Mouse (Mus musculus) limb, embryonic 15.5 days (tissue): ENCODE results near the gene Cdk5rap1. TPM values are rescaled to one million over a fixed set of nuclear protein-coding genes. Genes with fewer than 3 reads are reported as not detected.

Experiments
- ATAC-seq: fragments of 200-750 bp; cut with Nextera tagmentation; 2 replicates; pipeline ENCODE4 v1.8.0; 2017; ENCODE audit warnings: low read depth, moderate TSS enrichment; ENCODE audit not compliant: insufficient number of reproducible peaks, low FRiP score, low TSS enrichment
- H3K27ac ChIP-seq: fragments of 300-500 bp; sonication (generic); 2 replicates; pipeline ENCODE4 v1.5.1; 2015; ENCODE audit warnings: moderate library complexity, mild to moderate bottlenecking, inconsistent platforms
- H3K27me3 ChIP-seq: fragments of 300-500 bp; sonication (generic); 2 replicates; pipeline ENCODE4 v1.6.1; 2015; ENCODE audit warnings: inconsistent platforms
- H3K36me3 ChIP-seq: fragments of 300-500 bp; sonication (generic); 2 replicates; pipeline ENCODE4 v1.6.1; 2015; ENCODE audit warnings: inconsistent platforms
- H3K4me1 ChIP-seq: fragments of 300-500 bp; sonication (generic); 2 replicates; pipeline ENCODE4 v1.6.1; 2015; ENCODE audit warnings: inconsistent platforms
- H3K4me2 ChIP-seq: fragments of 300-500 bp; sonication (generic); 2 replicates; pipeline ENCODE4 v1.6.1; 2015; ENCODE audit warnings: mild to moderate bottlenecking, inconsistent platforms
- H3K4me3 ChIP-seq: fragments of 300-500 bp; sonication (generic); 2 replicates; pipeline ENCODE4 v1.5.1; 2015; ENCODE audit warnings: mild to moderate bottlenecking, inconsistent platforms
- H3K9ac ChIP-seq: fragments of 300-500 bp; sonication (generic); 2 replicates; pipeline ENCODE4 v1.6.1; 2015; ENCODE audit warnings: inconsistent platforms
- H3K9me3 ChIP-seq: fragments of 300-500 bp; sonication (generic); 2 replicates; pipeline ENCODE4 v1.6.1; 2016; ENCODE audit warnings: inconsistent platforms
- whole genome bisulfite sequencing: fragments of 180-500 bp; shearing (Covaris S2); methylation state at CpG from one replicate; pipeline ENCODE4 v1.1.7; 2015; 5-methylcytosine and 5-hydroxymethylcytosine counted together
- polyA plus RNA-seq: library from polyadenylated mRNA; unstranded; fragments of >200 nt; fragmentation: Nextera tagmentation; extraction: Ambion mirVana; gene quantifications from 2 replicates; pipeline ENCODE4 v1.2.1, GENCODE M21; 2015

Cdk5rap1 gene
- 15.9 and 18.1 TPM in 2 replicates for polyA plus RNA-seq

DNA sequence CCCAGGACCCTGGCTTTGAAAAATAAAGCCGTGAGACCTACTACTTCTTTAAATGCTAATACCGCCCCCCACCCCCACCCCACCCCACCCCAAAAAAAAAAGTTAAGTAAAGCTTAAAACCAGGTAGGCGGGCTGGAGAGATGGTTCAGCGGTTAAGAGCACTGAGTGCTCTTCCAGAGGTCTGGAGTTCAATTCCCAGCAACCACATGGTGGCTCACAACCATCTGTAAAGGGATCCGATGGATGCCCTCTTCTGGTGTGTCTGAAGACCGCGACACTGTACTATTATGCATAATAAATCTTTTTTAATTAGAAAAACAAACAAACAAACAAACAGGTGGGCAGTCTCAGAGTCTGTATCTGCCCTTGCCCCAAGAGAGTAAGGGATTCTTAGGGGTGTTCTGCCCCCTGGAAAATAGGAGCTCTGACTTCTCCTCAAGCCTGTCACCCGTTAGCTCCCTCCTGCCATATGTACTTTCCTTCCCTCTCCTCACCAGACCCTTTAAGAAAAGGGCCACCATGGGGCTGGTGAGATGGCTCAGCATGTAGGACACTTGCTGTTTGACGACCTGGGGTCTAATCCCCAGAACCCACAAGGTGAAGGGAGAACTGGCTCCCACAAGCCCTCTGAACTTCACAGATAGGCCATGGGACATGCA lies at the start of gene Cdk5rap1:
TSS of gene Cdk5rap1 (minus strand) at position 169 of the 659 bp plus-strand sequence.
- 9% methylated on average over 9 of the region's 9 CpGs for WGBS
- ATAC-seq: no peak

DNA sequence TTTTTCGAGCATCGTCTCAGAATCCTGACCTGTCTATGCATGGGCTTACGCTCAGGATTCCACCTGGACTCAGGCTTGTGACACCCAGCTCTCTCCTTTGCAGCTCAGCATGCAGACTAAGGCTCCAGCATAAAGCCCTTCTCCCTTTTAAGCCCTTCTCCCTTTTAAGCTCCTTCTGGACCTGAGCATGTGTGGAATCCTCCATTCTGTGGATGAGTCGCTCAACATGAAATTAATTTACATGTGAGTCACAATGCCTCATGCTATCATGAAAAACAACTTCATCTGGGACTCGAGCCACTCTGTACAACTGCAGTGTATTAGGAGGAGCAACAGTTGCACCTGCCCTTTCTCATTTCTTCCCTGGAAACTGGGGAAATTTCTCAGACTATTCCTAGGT lies 49.4 kb upstream of the Cdk5rap1 start:
- H3K9me3 ChIP-seq: no peaks in the 10 kb centered on the region
- 70% methylated on average over 5 of the region's 5 CpGs for whole genome bisulfite sequencing
- H3K27ac ChIP-seq: no peak overlapping the region
- H3K36me3 ChIP-seq: no peaks in the 10 kb centered on the region
- H3K4me1 ChIP-seq: peaks cover 23% of the 10 kb centered on the region
- no peak overlapping the region for H3K9ac ChIP-seq
- H3K4me2 ChIP-seq: no peak overlapping the region
- no peaks in the 10 kb centered on the region for H3K27me3 ChIP-seq
- ATAC-seq: no peak
- H3K4me3 ChIP-seq: no peak overlapping the region

More for the DNA sequence above, at the start of gene Cdk5rap1:
- H3K27ac ChIP-seq: peak within 1 kb of the TSS; percentile 93
- peaks cover 16% of the 10 kb centered on the region for H3K36me3 ChIP-seq
- no peaks in the 10 kb centered on the region for H3K27me3 ChIP-seq
- H3K9me3 ChIP-seq: no peaks in the 10 kb centered on the region
- H3K4me2 ChIP-seq: peak within 1 kb of the TSS; percentile 65
- H3K9ac ChIP-seq: peak within 1 kb of the TSS; percentile 94
- peaks cover 5% of the 10 kb centered on the region; the same call in 1 of the 2 replicates for H3K4me1 ChIP-seq
- peak within 1 kb of the TSS; percentile 79 for H3K4me3 ChIP-seq

- WGBS: 47% methylated on average over 7 of the region's 7 CpGs
- Histone ChIP-seq H3K4me1 (peaks cover 17% of the 10 kb centered on the region), H3K4me3 (no peak overlapping the region), H3K36me3 (no peaks in the 10 kb centered on the region), H3K9ac (no peak overlapping the region), H3K27me3 (no peaks in the 10 kb centered on the region), H3K4me2 (no peak overlapping the region), H3K27ac (no peak overlapping the region), H3K9me3 (no peaks in the 10 kb centered on the region)
- 0 out of 2 replicates have a peak, but pooled peaks have one; percentile 44 for ATAC-seq
These were observed 48.3 kb upstream of the Cdk5rap1 start for GRCm38 (mm10) chr2:154420942-154421731.

DNA sequence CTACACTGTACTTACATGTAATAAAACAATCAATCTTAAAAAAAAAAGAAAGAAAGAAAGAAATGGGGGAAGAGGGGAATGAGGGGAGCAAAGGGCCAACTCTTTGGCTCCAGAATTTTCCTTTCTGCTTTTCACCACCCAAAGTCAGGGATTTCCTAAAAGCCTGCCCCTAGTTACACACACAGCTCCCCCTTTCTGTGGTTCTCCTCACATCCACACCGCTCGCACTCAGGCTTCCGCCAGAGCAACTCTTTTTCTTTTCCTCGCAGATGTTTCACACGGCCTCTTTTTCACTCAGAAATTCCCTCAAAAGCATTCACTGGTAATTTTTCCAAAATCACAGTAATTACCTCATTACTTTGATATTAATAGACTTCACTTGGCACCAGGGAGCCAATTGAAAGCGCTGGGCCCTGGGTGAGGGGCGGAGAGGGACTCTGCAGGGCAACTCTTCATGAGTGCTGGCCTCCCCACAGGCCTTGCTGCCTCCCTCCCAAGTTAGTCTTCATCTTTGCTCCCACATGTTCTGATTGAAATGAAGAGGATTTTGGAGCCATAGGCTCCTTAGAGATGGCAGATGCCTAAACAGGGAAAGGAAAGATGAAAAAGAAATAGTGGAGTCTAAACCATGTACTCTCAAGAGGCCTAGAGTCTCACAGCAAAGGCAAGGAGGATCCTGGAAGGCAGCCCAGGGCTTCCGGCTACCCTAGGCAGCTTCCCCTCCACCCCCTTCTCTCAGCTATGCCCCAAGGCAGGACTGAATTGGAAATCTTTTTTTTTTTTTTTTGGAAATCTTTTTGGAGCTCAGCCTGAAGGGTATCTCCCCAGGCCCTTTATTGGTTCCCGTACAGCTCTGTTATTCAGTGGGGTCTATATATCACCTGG lies 47.1 kb upstream of the Cdk5rap1 start:
- WGBS: 57% methylated on average over 9 of the region's 9 CpGs
- Histone ChIP-seq H3K27me3 (no peaks in the 10 kb centered on the region), H3K4me3 (no peak overlapping the region), H3K4me2 (no peak overlapping the region), H3K9me3 (no peaks in the 10 kb centered on the region), H3K36me3 (no peaks in the 10 kb centered on the region), H3K9ac (no peak overlapping the region), H3K27ac (no peak overlapping the region), H3K4me1 (peaks cover 15% of the 10 kb centered on the region)
- ATAC-seq: no peak

GRCm38 (mm10) chr2:154418001-154418400 lies 45.2 kb upstream of the Cdk5rap1 start:
- Histone ChIP-seq H3K4me1 (peaks cover 15% of the 10 kb centered on the region), H3K27ac (no peak overlapping the region), H3K9ac (no peak overlapping the region), H3K27me3 (no peaks in the 10 kb centered on the region), H3K36me3 (no peaks in the 10 kb centered on the region), H3K9me3 (no peaks in the 10 kb centered on the region), H3K4me3 (no peak overlapping the region), H3K4me2 (no peak overlapping the region)
- WGBS: 87% methylated on average over 7 of the region's 7 CpGs
- no peak for ATAC-seq

GRCm38 (mm10) chr2:154417107-154417506 lies 44.3 kb upstream of the Cdk5rap1 start:
- no peak for ATAC-seq
- H3K4me2 ChIP-seq: no peak overlapping the region
- 17% methylated on average over 3 of the region's 3 CpGs for WGBS
- H3K27ac ChIP-seq: no peak overlapping the region
- no peaks in the 10 kb centered on the region for H3K36me3 ChIP-seq
- no peak overlapping the region for H3K9ac ChIP-seq
- H3K4me3 ChIP-seq: no peak overlapping the region
- no peaks in the 10 kb centered on the region for H3K27me3 ChIP-seq
- H3K9me3 ChIP-seq: no peaks in the 10 kb centered on the region
- H3K4me1 ChIP-seq: peaks cover 15% of the 10 kb centered on the region

- Histone ChIP-seq H3K9ac (no peak overlapping the region), H3K27me3 (0 out of 2 replicates have a peak, but pooled peaks cover 3% of the 10 kb centered on the region), H3K4me1 (peaks cover 9% of the 10 kb centered on the region; the same call in 1 of the 2 replicates), H3K36me3 (no peaks in the 10 kb centered on the region), H3K9me3 (no peaks in the 10 kb centered on the region), H3K4me3 (no peak overlapping the region), H3K27ac (no peak overlapping the region), H3K4me2 (no peak overlapping the region)
- ATAC-seq: 0 out of 2 replicates have a peak, but pooled peaks have one; percentile 64
- WGBS: 64% methylated on average over 7 of the region's 7 CpGs
These were observed 39.3 kb upstream of the Cdk5rap1 start for GRCm38 (mm10) chr2:154412018-154412666.

DNA sequence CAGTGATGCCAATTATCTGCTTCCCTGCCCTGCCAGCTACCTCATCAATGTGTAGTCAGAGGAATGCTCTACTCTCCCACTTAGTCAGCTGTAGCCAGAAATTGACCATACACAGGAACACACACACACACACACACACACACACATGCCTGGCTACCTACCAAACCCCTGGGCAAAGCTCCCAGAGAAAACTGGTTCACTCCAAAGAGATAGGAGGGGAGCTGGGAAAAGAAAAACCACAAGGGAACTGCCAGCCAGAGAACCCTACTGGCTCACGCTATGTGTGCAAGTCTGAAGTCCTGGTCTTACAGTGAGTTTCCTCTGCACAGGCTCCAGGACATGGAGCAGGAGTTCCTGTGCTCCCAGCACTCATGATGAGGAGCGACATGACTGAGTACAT lies 37.5 kb upstream of the Cdk5rap1 start:
- Histone ChIP-seq H3K9ac (no peak overlapping the region), H3K4me2 (no peak overlapping the region), H3K9me3 (no peaks in the 10 kb centered on the region), H3K4me1 (peaks cover 20% of the 10 kb centered on the region; the same call in 1 of the 2 replicates), H3K4me3 (no peak overlapping the region), H3K27me3 (0 out of 2 replicates have a peak, but pooled peaks cover 3% of the 10 kb centered on the region), H3K27ac (no peak overlapping the region), H3K36me3 (no peaks in the 10 kb centered on the region)
- ATAC-seq: no peak
- 43% methylated on average over 2 of the region's 2 CpGs for WGBS

DNA sequence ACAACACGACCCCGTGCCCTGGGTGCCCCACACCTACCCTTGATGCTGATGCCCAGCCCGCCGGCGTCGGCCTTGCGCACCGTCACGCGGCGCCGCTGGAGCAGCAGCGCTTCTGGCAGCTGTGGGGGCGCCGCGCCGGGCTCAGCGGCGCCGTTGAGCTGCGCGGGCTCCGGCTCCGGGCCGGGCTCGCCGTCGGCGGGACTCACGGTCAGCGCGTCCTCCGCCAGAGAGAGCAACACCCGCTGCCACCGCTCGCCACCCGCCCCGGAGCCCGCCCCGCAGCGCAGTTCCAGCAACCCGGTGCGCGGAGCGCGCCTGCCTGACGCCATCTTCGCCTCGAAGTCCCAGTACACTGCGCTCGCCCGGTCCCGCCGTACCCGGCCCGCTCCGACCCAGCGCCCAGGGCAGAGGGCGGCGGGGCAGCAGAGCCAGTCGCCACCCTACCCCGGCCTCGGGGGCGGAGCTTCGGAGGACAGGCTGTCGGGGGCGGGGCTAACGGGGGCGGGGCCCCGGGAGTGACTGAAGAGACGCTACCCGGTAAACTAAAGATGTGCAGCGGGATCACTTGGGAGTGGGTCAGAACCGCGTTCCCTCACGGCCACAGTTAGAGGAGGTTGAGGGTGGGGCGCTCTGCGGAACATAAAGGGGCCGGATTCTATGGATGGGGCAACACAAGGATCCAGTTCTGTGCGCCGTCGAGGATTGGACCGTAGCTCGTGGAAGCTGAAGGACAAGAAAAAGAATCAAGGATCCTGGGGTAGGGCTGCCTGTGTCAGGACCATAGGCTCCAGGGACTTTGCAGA lies 35.0 kb upstream of the Cdk5rap1 start, which contains the start of gene Snta1:
TSS of gene Snta1 (minus strand) at position 457 of the 803 bp plus-strand sequence.
- peak; percentile 79 for ATAC-seq
- Histone ChIP-seq H3K4me3 (peak within 1 kb of the TSS; percentile 76), H3K9ac (peak within 1 kb of the TSS; percentile 48), H3K27ac (peak within 1 kb of the TSS; percentile 68), H3K4me2 (peak within 1 kb of the TSS; percentile 80), H3K4me1 (peaks cover 34% of the 10 kb centered on the region), H3K9me3 (no peaks in the 10 kb centered on the region), H3K27me3 (0 out of 2 replicates have a peak, but pooled peaks cover 3% of the 10 kb centered on the region), H3K36me3 (no peaks in the 10 kb centered on the region)
- 1% methylated on average over 82 of the region's 84 CpGs for WGBS

DNA sequence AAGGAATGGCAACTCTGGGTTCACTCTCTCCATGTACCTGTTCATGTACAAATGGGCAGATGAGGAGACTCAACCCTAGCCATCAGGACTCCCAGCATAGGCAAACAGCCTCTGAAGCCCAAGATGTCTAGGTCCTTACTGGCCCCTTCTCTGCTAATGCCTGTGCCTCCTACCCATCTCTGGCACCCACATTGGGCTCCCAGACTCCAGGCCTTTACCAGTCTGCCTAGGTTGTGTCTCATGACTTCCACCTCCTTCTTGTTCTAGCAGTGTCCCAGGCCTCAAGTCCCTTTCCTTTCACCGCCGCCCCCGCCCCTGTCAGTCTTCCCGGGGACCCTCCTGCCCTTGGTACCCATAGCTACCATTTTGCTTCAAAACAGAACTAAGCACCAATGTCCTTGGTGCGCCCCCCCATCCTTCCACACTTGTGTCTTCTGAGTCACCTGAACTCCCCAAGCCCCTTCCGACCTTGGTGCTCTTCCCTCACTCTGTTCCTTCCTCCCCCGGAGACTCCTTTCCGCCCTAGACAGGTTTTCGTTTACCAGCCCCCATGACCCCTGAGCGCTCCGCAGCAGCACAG lies 34.3 kb upstream of the Cdk5rap1 start:
- Histone ChIP-seq H3K9ac (peak overlapping the region; percentile 48), H3K9me3 (no peaks in the 10 kb centered on the region), H3K4me2 (peak overlapping the region; percentile 80), H3K4me1 (peaks cover 38% of the 10 kb centered on the region), H3K27me3 (0 out of 2 replicates have a peak, but pooled peaks cover 3% of the 10 kb centered on the region), H3K36me3 (no peaks in the 10 kb centered on the region), H3K27ac (no peak overlapping the region), H3K4me3 (peak overlapping the region; percentile 76)
- no peak for ATAC-seq
- WGBS: 32% methylated on average over 11 of the region's 11 CpGs
